Mouse (Mus musculus) brain, adult 2 months (tissue): ENCODE data around the gene Chrna10.

ENCODE experiments used
- DNase-seq: peaks from one replicate; pipeline ENCODE4 v3.0.0; 2011; ENCODE audit warnings: low read depth, low spot score

Chrna10 gene

GRCm38 (mm10) chr7:102081784-102082183 lies 34.8 kb downstream of the Chrna10 start:
- DNase-seq = no peak

GRCm38 (mm10) chr7:102080311-102080710 lies 36.3 kb downstream of the Chrna10 start:
- no peak for DNase-seq

- DNase-seq = peak; percentile 62
These were observed 38.1 kb downstream of the Chrna10 start for GRCm38 (mm10) chr7:102078517-102078916.

GRCm38 (mm10) chr7:102076714-102077296 lies 39.8 kb downstream of the Chrna10 start:
- peak; percentile 46 for DNase-seq

- no peak for DNase-seq
These were observed 50.3 kb downstream of the Chrna10 start for GRCm38 (mm10) chr7:102066363-102066762.

GRCm38 (mm10) chr7:102065046-102065891 lies 51.4 kb downstream of the Chrna10 start, which contains the start of the genes Rnf121, Xndc1 and Xntrpc:
Gene Rnf121, minus strand, starts transcription at chr7:102065469.
Gene Xndc1, plus strand, starts transcription at chr7:102065511.
Gene Xntrpc, plus strand, starts transcription at chr7:102065713.
- DNase-seq = peak; percentile 98

- no peak for DNase-seq
These were observed 52.0 kb downstream of the Chrna10 start for GRCm38 (mm10) chr7:102064655-102065045.

- DNase-seq = no peak
These were observed 52.7 kb downstream of the Chrna10 start for GRCm38 (mm10) chr7:102063891-102064290.

GRCm38 (mm10) chr7:102062203-102062602 lies 54.4 kb downstream of the Chrna10 start:
- no peak for DNase-seq

- no peak for DNase-seq
These were observed 55.3 kb downstream of the Chrna10 start for GRCm38 (mm10) chr7:102061353-102061752.
